Mouse (Mus musculus): Measurements from ENCODE around the gene Ubl3.

DNA sequence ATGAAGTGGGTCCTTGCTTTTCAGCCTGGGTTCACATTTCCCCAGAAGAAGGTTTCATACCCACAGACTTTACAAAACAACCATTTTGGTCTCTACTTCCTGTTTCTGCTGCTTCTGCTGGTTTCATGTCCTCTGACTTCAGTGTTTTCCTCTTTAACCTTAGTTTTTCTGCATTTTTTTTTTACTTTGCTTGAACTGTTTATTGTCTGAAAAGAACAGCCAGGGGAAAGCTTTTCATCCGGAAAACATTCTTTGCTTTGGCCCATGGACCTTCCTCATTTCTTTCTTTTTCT lies 42.8 kb upstream of the Ubl3 start:
- TF ChIP-seq GATA1 (IDR thresholded peaks at IDR 0.05; ENCODE audit: borderline replicate concordance, low read length): no peak
- no peak for TF ChIP-seq CTCF (IDR thresholded peaks at IDR 0.05; ENCODE audit: low read depth, low read length)
